Mouse (Mus musculus): ENCODE data around the gene Ahcyl1. TPM values are rescaled to one million over a fixed set of nuclear protein-coding genes. Genes with fewer than 3 reads are reported as not detected.

The Ahcyl1 gene
- polyA plus RNA-seq, 2 experiments: 97.1 to 142 TPM

DNA sequence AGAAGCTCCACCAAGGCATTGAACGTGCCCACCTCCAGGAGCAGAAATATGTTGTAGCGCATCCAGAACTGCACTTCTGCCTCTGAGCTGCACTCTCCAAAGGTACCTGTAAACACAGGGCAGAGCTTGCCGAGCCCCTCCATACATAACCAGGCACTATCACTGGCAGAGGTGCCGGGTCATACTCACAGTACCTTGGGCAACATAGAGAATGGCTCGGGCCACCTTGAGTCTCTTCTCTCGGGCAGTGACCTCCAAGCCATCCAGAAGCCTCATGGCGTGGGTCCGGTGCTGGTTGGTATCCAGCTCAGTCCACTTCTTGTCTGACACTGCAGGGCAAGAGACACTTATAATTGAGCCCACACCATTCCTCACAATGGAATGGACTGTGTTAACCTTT is 69.6 kb downstream of the Ahcyl1 start:
- DNase-seq (ENCODE audit: low spot score): no peak
- H3K27ac ChIP-seq (replicated peaks; ENCODE audit: low read depth, low read length): no peak overlapping the region
- H3K4me1 ChIP-seq (ENCODE audit: control insufficient read depth, insufficient read depth, low read length): peaks cover 5% of the 10 kb centered on the region
- H3K36me3 ChIP-seq (ENCODE audit: control insufficient read depth, insufficient read depth, low read length): peaks cover 78% of the 10 kb centered on the region
- WGBS: 96% methylated on average over 8 of the region's 8 CpGs
- no peak overlapping the region for H3K4me2 ChIP-seq (replicated peaks; ENCODE audit: low read depth, low read length, severe bottlenecking)
- no peaks in the 10 kb centered on the region for H3K27me3 ChIP-seq (ENCODE audit: control insufficient read depth, insufficient read depth, low read length)
- no peak overlapping the region for H3K9ac ChIP-seq (ENCODE audit: low read depth, low read length, severe bottlenecking)
- no peak for ATAC-seq (ENCODE audit: low FRiP score, low read depth)
- no peak overlapping the region for H3K4me3 ChIP-seq (replicated peaks; ENCODE audit: low read length)
- TF ChIP-seq POLR2A (IDR thresholded peaks at IDR 0.05; ENCODE audit: borderline replicate concordance, extremely low read depth, insufficient read depth, insufficient read length): no peak
- H3K9me3 ChIP-seq (ENCODE audit: control insufficient read depth, low read length): no peaks in the 10 kb centered on the region

DNA sequence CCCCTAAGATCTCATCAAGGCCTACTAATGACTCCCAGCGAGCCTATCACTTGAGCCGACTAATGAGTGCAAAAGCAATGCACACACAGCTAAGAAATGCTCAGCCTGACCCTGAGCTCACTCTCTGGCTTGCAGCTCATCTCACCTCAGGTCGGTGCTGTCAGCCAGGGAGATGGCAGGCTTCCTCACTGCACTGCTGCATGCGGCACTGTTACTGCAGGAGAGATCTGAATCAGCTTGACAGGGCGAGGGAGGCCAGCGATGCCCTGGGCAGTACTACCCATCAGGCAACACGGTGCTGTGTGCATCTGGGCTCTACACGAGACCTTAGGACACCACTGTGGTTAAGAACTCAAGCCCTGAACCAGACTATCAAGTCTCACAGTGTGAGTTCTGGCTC is 70.8 kb downstream of the Ahcyl1 start:
- no peak for DNase-seq (ENCODE audit: low spot score)
- WGBS: 93% methylated on average over 8 of the region's 8 CpGs

DNA sequence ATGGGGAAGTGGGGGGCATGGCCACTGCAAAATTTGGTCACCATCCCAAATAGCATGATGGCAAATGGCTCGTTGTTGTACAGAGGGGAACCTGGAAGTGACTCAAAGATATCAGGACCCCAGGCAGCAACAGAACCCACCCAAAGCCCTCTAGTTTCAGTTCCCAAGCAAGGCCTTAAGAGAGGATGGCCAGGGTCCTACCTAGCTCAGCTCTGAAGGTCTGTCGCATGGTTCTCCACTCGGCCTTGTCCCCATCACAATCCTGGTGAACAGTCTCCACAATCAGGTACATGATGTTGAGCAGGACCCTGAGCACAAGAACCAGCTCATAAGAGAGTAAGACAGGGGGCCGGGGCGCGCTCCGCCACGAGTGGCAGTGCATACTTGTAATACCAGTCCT is 71.9 kb downstream of the Ahcyl1 start:
- Histone ChIP-seq H3K36me3 (ENCODE audit: control insufficient read depth, insufficient read depth, low read length) (peaks cover 94% of the 10 kb centered on the region), H3K27ac (replicated peaks; ENCODE audit: low read depth, low read length) (no peak overlapping the region), H3K9ac (ENCODE audit: low read depth, low read length, severe bottlenecking) (no peak overlapping the region), H3K9me3 (ENCODE audit: control insufficient read depth, low read length) (no peaks in the 10 kb centered on the region), H3K27me3 (ENCODE audit: control insufficient read depth, insufficient read depth, low read length) (no peaks in the 10 kb centered on the region), H3K4me3 (replicated peaks; ENCODE audit: low read length) (no peak overlapping the region), H3K4me2 (replicated peaks; ENCODE audit: low read depth, low read length, severe bottlenecking) (no peak overlapping the region), H3K4me1 (ENCODE audit: control insufficient read depth, insufficient read depth, low read length) (no peaks in the 10 kb centered on the region)
- ATAC-seq (ENCODE audit: low FRiP score, low read depth) (no peak), DNase-seq (ENCODE audit: low spot score) (no peak)
- TF ChIP-seq POLR2A (IDR thresholded peaks at IDR 0.05; ENCODE audit: borderline replicate concordance, extremely low read depth, insufficient read depth, insufficient read length): no peak
- whole genome bisulfite sequencing: 96% methylated on average over 8 of the region's 8 CpGs

More for the DNA sequence above, 70.8 kb downstream of the Ahcyl1 start:
- Histone ChIP-seq H3K4me3 (replicated peaks; ENCODE audit: low read length) (no peak overlapping the region), H3K9me3 (ENCODE audit: control insufficient read depth, low read length) (no peaks in the 10 kb centered on the region), H3K36me3 (ENCODE audit: control insufficient read depth, insufficient read depth, low read length) (peaks cover 90% of the 10 kb centered on the region), H3K27ac (replicated peaks; ENCODE audit: low read depth, low read length) (no peak overlapping the region), H3K4me2 (replicated peaks; ENCODE audit: low read depth, low read length, severe bottlenecking) (no peak overlapping the region), H3K4me1 (ENCODE audit: control insufficient read depth, insufficient read depth, low read length) (peaks cover 5% of the 10 kb centered on the region), H3K9ac (ENCODE audit: low read depth, low read length, severe bottlenecking) (no peak overlapping the region), H3K27me3 (ENCODE audit: control insufficient read depth, insufficient read depth, low read length) (no peaks in the 10 kb centered on the region)
- no peak for ATAC-seq (ENCODE audit: low FRiP score, low read depth)
- no peak for TF ChIP-seq POLR2A (IDR thresholded peaks at IDR 0.05; ENCODE audit: borderline replicate concordance, extremely low read depth, insufficient read depth, insufficient read length)

DNA sequence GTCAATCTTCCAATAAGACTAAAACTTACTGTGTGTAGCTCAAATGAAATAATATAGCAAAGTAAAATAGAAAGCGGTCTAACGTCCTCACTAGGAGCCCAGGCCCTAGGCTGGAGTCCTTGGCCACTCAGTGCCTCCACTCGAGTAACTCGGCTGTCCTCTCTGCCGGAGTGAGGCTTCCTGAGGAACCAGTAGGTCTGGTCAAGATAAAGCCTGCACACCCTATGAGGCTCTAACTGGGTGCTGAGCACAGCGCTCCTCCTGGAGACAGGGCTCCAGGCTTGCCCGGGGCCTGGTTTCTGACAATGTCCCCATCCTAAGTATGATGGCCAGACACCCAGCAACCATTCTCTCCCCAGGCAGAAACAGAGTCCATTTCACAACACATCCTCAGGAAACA is 73.8 kb downstream of the Ahcyl1 start:
- Histone ChIP-seq H3K4me1 (ENCODE audit: control insufficient read depth, insufficient read depth, low read length) (no peaks in the 10 kb centered on the region), H3K27ac (replicated peaks; ENCODE audit: low read depth, low read length) (no peak overlapping the region), H3K4me2 (replicated peaks; ENCODE audit: low read depth, low read length, severe bottlenecking) (no peak overlapping the region), H3K9me3 (ENCODE audit: control insufficient read depth, low read length) (no peaks in the 10 kb centered on the region), H3K27me3 (ENCODE audit: control insufficient read depth, insufficient read depth, low read length) (no peaks in the 10 kb centered on the region), H3K4me3 (replicated peaks; ENCODE audit: low read length) (no peak overlapping the region), H3K9ac (ENCODE audit: low read depth, low read length, severe bottlenecking) (no peak overlapping the region), H3K36me3 (ENCODE audit: control insufficient read depth, insufficient read depth, low read length) (peaks cover 97% of the 10 kb centered on the region)
- DNase-seq (ENCODE audit: low spot score) (no peak), ATAC-seq (ENCODE audit: low FRiP score, low read depth) (no peak)
- 97% methylated on average over 7 of the region's 7 CpGs for WGBS
- TF ChIP-seq POLR2A (IDR thresholded peaks at IDR 0.05; ENCODE audit: borderline replicate concordance, extremely low read depth, insufficient read depth, insufficient read length): no peak

DNA sequence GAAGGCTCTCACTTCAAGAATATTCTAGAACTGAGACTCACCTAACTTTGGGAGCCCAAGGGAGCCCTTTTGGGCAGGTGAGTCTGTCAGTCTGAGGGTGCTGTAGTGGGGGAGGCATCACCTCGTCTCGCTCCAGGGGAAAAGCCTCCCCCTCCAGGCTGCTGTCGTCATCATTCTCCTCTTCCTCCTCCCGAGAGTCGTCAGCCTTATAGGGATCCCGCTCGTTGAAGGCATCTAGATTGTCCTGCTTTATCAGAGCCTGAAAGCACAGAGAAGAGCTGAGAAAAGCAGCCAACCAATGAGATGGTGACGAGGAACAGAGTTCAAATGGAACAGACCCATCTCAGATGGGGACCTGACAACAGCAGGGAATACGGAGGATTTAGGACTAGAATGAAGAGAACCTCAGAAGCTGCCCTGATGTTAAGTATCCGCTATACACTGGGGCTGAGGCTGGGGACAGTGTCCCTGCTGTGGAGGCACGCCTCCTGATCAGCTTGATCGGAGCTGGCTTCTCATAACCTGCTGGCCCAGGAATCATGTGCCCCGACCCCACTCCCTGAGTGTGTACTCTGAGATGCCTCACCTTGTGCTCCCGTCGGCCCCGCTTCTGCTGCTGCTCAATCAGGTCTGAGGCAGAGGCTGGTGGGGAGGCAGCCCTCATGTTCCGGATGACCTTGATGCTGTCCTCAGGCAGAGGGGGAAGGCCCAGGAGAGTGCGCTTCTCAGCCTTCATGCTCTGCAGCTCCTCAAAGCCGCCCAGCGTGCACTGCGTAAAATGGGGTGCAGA is 74.9 kb downstream of the Ahcyl1 start:
- Histone ChIP-seq H3K4me3 (replicated peaks; ENCODE audit: low read length) (no peak overlapping the region), H3K4me2 (replicated peaks; ENCODE audit: low read depth, low read length, severe bottlenecking) (no peak overlapping the region), H3K4me1 (ENCODE audit: control insufficient read depth, insufficient read depth, low read length) (no peaks in the 10 kb centered on the region), H3K27me3 (ENCODE audit: control insufficient read depth, insufficient read depth, low read length) (no peaks in the 10 kb centered on the region), H3K9me3 (ENCODE audit: control insufficient read depth, low read length) (no peaks in the 10 kb centered on the region), H3K27ac (replicated peaks; ENCODE audit: low read depth, low read length) (no peak overlapping the region), H3K9ac (ENCODE audit: low read depth, low read length, severe bottlenecking) (no peak overlapping the region), H3K36me3 (ENCODE audit: control insufficient read depth, insufficient read depth, low read length) (peaks cover 97% of the 10 kb centered on the region)
- no peak for TF ChIP-seq POLR2A (IDR thresholded peaks at IDR 0.05; ENCODE audit: borderline replicate concordance, extremely low read depth, insufficient read depth, insufficient read length)
- no peak for DNase-seq (ENCODE audit: low spot score)
- no peak for ATAC-seq (ENCODE audit: low FRiP score, low read depth)
- WGBS: 87% methylated on average over 21 of the region's 21 CpGs

Measured in limb, embryonic 14.5 days (tissue).